Mouse (Mus musculus): ENCODE results near the gene Senp3. TPM values are rescaled to one million over a fixed set of nuclear protein-coding genes. Genes with fewer than 3 reads are reported as not detected.

The Senp3 gene
- total and polyA plus RNA-seq, 3 experiments = 116 to 303 (median 256) TPM

DNA sequence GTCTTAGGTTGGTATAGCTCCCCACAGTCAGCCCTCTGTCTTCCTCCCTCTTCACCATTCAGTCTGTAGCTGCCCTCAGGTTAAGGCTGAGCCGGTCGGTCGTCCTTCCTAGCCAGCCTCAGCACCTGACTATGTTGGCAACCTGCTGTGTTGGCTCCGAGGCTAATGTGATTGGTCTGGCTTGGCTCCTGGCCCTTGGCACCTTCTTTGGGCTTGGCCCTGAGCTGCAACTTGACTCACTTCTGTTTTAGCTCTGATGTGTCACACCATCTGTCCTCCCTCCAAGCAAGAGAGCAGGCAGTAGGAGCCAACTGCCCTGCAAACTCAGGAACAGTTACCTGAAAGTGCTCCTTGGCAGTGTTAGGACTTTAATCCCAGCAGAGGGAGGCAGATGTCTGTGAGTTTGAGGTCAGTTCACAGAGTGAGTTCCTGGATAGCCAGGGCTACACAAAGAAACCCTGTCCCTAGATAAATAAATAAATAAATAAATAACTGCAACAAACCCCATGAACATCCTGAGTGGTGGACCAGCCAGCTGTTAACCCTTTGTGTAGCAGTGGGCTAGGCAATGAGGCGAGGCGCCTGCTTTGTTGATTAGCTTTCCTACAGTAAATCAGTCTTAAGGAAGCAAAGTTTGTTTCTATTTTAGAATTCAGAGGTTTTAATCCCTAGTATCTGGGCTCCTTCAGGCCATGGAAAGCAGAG, 25.0 kb upstream of the Senp3 start:
- H3K4me1 ChIP-seq (ENCODE audit: control insufficient read depth in 1 of 2, insufficient read depth in 2 of 2) = peaks cover 0 to 12% of the 10 kb centered on the region in 2 experiments; a peak in 1 of 4 replicates
- H3K36me3 ChIP-seq (replicated peaks in 1 of 2; ENCODE audit: control insufficient read depth in 1 of 2, insufficient read depth in 1 of 2, low read length in 1 of 2) = no peaks in the 10 kb centered on the region
- no peak overlapping the region for H3K9ac ChIP-seq (ENCODE audit: insufficient read depth, low read depth)
- H3K9me3 ChIP-seq (replicated peaks; ENCODE audit: low read length) = no peaks in the 10 kb centered on the region
- H3K79me2 ChIP-seq (replicated peaks; ENCODE audit: control insufficient read depth, extremely low read depth, insufficient read depth, poor library complexity, severe bottlenecking) = no peaks in the 10 kb centered on the region
- dilution Hi-C loops (cut with MboI; ENCODE audit: extremely low pct_ligation_motif_present, extremely low pct_unique_long_range_greater_than_20kb, low sequenced_read_pairs) = no loop called here
- no peak for TF ChIP-seq POLR2A (IDR thresholded peaks at IDR 0.05; ENCODE audit: low read depth, low read length)
- no peak for TF ChIP-seq RCOR1 (conservative IDR thresholded peaks at IDR 0.05; ENCODE audit: low read depth, low read length)
- TF ChIP-seq MYC (IDR thresholded peaks at IDR 0.05; ENCODE audit: low read depth, low read length) = no peak
- TF ChIP-seq GABPA (IDR thresholded peaks at IDR 0.05; ENCODE audit: insufficient replicate concordance, low read depth, low read length) = no peak
- no peak for TF ChIP-seq HCFC1 (IDR thresholded peaks at IDR 0.05; ENCODE audit: low read depth, low read length)
- TF ChIP-seq PAX5 (IDR thresholded peaks at IDR 0.05; ENCODE audit: low read length) = no peak
- no peak for TF ChIP-seq CTCF (conservative IDR thresholded peaks at IDR 0.05 in 1 of 2, IDR thresholded peaks at IDR 0.05 in 1 of 2; ENCODE audit: low read depth in 2 of 2, low read length in 2 of 2)
- no peak for TF ChIP-seq ETS1 (conservative IDR thresholded peaks at IDR 0.05; ENCODE audit: low read depth, low read length)
- no peak for TF ChIP-seq UBTF (IDR thresholded peaks at IDR 0.05; ENCODE audit: low read depth, low read length)
- no peak for TF ChIP-seq JUN (IDR thresholded peaks at IDR 0.05; ENCODE audit: insufficient read depth, low read depth, low read length)
- no peak for TF ChIP-seq TCF12 (IDR thresholded peaks at IDR 0.05; ENCODE audit: low read depth, low read length)
- no peak for TF ChIP-seq ELF1 (IDR thresholded peaks at IDR 0.05; ENCODE audit: low read depth, low read length)
- no peak for TF ChIP-seq MAZ (IDR thresholded peaks at IDR 0.05; ENCODE audit: low read depth, low read length)
- TF ChIP-seq CHD1 (IDR thresholded peaks at IDR 0.05; ENCODE audit: low read depth, low read length) = no peak
- no peak for TF ChIP-seq ZC3H11A (IDR thresholded peaks at IDR 0.05; ENCODE audit: low read depth, low read length)
- no peak for TF ChIP-seq SMC3 (IDR thresholded peaks at IDR 0.05; ENCODE audit: low read depth, low read length)
- TF ChIP-seq E2F4 (IDR thresholded peaks at IDR 0.05; ENCODE audit: insufficient replicate concordance, low read depth, low read length) = no peak
- TF ChIP-seq MEF2A (IDR thresholded peaks at IDR 0.05; ENCODE audit: borderline replicate concordance, low read depth, low read length) = no peak
- TF ChIP-seq POLR2AphosphoS2 (IDR thresholded peaks at IDR 0.05; ENCODE audit: low read depth, low read length) = no peak
- TF ChIP-seq KAT2A (IDR thresholded peaks at IDR 0.05; ENCODE audit: insufficient replicate concordance, low read length) = no peak
- H3K4me2 ChIP-seq (ENCODE audit: insufficient read depth, low read depth, poor library complexity, severe bottlenecking) = no peak overlapping the region
- in situ Hi-C loops (cut with MboI; ENCODE audit: low pct_ligation_motif_present, low pct_unique_long_range_greater_than_20kb, low sequenced_read_pairs) = no loop called here
- DNase-seq (ENCODE audit: extremely low read depth) = no peak
- H3K27me3 ChIP-seq (replicated peaks) = peaks cover 3% of the 10 kb centered on the region
- H3K27ac ChIP-seq (ENCODE audit: insufficient read depth, low read depth) = no peak overlapping the region
- H3K4me3 ChIP-seq (replicated peaks in 1 of 3; ENCODE audit: low read depth in 2 of 3, low read length in 2 of 3, poor library complexity in 1 of 3) = no peak overlapping the region

DNA sequence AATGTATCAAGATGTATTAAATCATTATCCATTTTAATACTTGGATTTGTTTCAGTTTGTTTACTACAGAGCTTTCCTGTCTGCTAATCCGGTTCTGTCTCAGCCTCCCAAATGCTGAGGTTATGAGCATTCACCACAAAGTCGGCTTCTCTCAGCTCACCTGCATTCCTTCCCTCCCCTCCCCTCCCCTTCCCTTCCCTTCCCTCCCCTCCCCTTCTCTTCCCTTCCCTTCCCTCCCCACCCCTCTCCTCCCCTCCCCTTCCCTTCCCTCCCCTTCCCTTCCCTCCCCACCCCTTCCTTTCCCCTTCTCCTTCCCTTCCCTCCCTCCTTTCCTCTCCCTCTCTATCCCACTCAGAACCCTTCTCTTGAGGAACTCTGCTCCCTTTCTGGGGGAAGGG, 22.7 kb upstream of the Senp3 start:
- Histone ChIP-seq H3K4me3 (replicated peaks in 1 of 3; ENCODE audit: low read depth in 2 of 3, low read length in 2 of 3, poor library complexity in 1 of 3) (no peak overlapping the region), H3K79me2 (replicated peaks; ENCODE audit: control insufficient read depth, extremely low read depth, insufficient read depth, poor library complexity, severe bottlenecking) (no peaks in the 10 kb centered on the region), H3K36me3 (replicated peaks in 1 of 2; ENCODE audit: control insufficient read depth in 1 of 2, insufficient read depth in 1 of 2, low read length in 1 of 2) (no peaks in the 10 kb centered on the region), H3K4me1 (ENCODE audit: control insufficient read depth in 1 of 2, insufficient read depth in 2 of 2) (peaks cover 0 to 9% of the 10 kb centered on the region in 2 experiments; a peak in 2 of 4 replicates), H3K27ac (ENCODE audit: insufficient read depth, low read depth) (no peak overlapping the region), H3K9me3 (replicated peaks; ENCODE audit: low read length) (no peaks in the 10 kb centered on the region), H3K4me2 (ENCODE audit: insufficient read depth, low read depth, poor library complexity, severe bottlenecking) (no peak overlapping the region), H3K27me3 (replicated peaks) (peaks cover 5% of the 10 kb centered on the region), H3K9ac (ENCODE audit: insufficient read depth, low read depth) (no peak overlapping the region)
- TF ChIP-seq UBTF (IDR thresholded peaks at IDR 0.05; ENCODE audit: low read depth, low read length) (no peak), NRF1 (IDR thresholded peaks at IDR 0.05; ENCODE audit: low read depth, low read length) (no peak), RCOR1 (conservative IDR thresholded peaks at IDR 0.05; ENCODE audit: low read depth, low read length) (no peak), CHD2 (IDR thresholded peaks at IDR 0.05; ENCODE audit: low read length) (no peak), ETS1 (conservative IDR thresholded peaks at IDR 0.05; ENCODE audit: low read depth, low read length) (no peak), GABPA (IDR thresholded peaks at IDR 0.05; ENCODE audit: insufficient replicate concordance, low read depth, low read length) (no peak), ZMIZ1 (IDR thresholded peaks at IDR 0.05; ENCODE audit: low read depth, low read length) (no peak)
- in situ Hi-C loops (cut with MboI; ENCODE audit: low pct_ligation_motif_present, low pct_unique_long_range_greater_than_20kb, low sequenced_read_pairs) = no loop called here
- no peak for DNase-seq (ENCODE audit: extremely low read depth)
- dilution Hi-C loops (cut with MboI; ENCODE audit: extremely low pct_ligation_motif_present, extremely low pct_unique_long_range_greater_than_20kb, low sequenced_read_pairs) = no loop called here

Data from CH12.LX (cell line).